In the genomic region with DNA sequence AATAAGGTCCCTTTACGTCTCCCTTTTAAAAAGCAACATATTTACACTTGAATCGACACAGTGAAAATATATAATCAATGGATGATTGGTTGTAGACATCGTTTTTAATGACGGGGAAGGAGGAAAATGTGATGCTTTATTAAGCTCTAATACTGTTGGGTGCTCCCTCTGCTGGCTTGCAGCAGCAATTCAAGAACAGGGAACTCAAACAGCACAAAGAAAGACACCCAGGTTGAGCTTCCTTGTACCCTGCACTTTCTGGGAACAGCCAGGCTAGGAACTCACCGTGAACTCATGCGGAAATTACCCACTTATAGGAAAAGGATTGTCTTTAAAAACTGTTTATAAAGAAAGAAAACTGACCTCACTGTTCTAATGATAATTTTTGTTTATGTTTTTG, we compare ENCODE assay signal across 8 mouse cellular contexts.
DNase-seq lines count a peak whose midpoint lies in the region; ATAC-seq lines count a peak whose summit lies in the region.

No protein-coding gene starts in this region.

- 20% methylated on average over 6 of the region's 6 CpGs for WGBS in embryonic facial prominence, embryonic 11.5 days
- WGBS in hindbrain, embryonic 14.5 days, result 19% methylated on average over 6 of the region's 6 CpGs
- 27% methylated on average over 6 of the region's 6 CpGs for WGBS in limb, embryonic 12.5 days

- no peak overlapping the region for H3K4me2 ChIP-seq in embryonic facial prominence, embryonic 11.5 days (ENCODE audit: low read depth, low read length)
- H3K4me2 ChIP-seq in hindbrain, embryonic 14.5 days (replicated peaks), result 0 out of 2 replicates have a peak overlapping the region, but pooled peaks have one; percentile 10
- no peak overlapping the region for H3K4me2 ChIP-seq in limb, embryonic 12.5 days

- no peak for ATAC-seq in embryonic facial prominence, embryonic 11.5 days (replicated peaks; ENCODE audit: insufficient number of reproducible peaks, low FRiP score, low TSS enrichment, low read depth)
- peak; percentile 76; the same call in 1 of the 2 replicates for ATAC-seq in hindbrain, embryonic 14.5 days (ENCODE audit: low FRiP score)
- 0 out of 2 replicates have a peak, but pooled peaks have one; percentile 52 for ATAC-seq in limb, embryonic 12.5 days (ENCODE audit: insufficient number of reproducible peaks, insufficient read depth, low FRiP score, low TSS enrichment, low read depth)

- no peaks in the 10 kb centered on the region for H3K4me1 ChIP-seq in embryonic facial prominence, embryonic 11.5 days (ENCODE audit: control insufficient read depth, insufficient read depth, low read length)
- peaks cover 17% of the 10 kb centered on the region for H3K4me1 ChIP-seq in hindbrain, embryonic 14.5 days (replicated peaks; ENCODE audit: control insufficient read depth, insufficient read depth, low read length)
- peaks cover 14% of the 10 kb centered on the region for H3K4me1 ChIP-seq in limb, embryonic 12.5 days (replicated peaks)

- DNase-seq in right cerebral cortex, adult 18-20 months, result peak; percentile 37
- no peak for DNase-seq in right cerebral cortex, postnatal 25 days
- peak; percentile 7 for DNase-seq in WW6 (ENCODE audit: low read depth, low spot score)
- peak; percentile 72 for DNase-seq in embryonic facial prominence, embryonic 11.5 days (ENCODE audit: low spot score)
- DNase-seq in hindbrain, embryonic 14.5 days (ENCODE audit: low spot score), result peak; percentile 77
- peak; percentile 54 for DNase-seq in naive thymus-derived CD4-positive, alpha-beta T cell, adult 2 months (ENCODE audit: low read depth)
- DNase-seq in urinary bladder, adult 2 months (ENCODE audit: low spot score), result no peak

- no peak overlapping the region for H3K4me3 ChIP-seq in embryonic facial prominence, embryonic 11.5 days (ENCODE audit: low read depth, low read length)
- no peak overlapping the region for H3K4me3 ChIP-seq in hindbrain, embryonic 14.5 days (replicated peaks; ENCODE audit: low read length)
- H3K4me3 ChIP-seq in limb, embryonic 12.5 days (replicated peaks), result no peak overlapping the region

- no peaks in the 10 kb centered on the region for H3K36me3 ChIP-seq in embryonic facial prominence, embryonic 11.5 days (replicated peaks; ENCODE audit: control insufficient read depth, insufficient read depth, low read depth, low read length)
- no peaks in the 10 kb centered on the region for H3K36me3 ChIP-seq in hindbrain, embryonic 14.5 days (replicated peaks; ENCODE audit: control insufficient read depth, insufficient read depth)
- no peaks in the 10 kb centered on the region for H3K36me3 ChIP-seq in limb, embryonic 12.5 days

- no peaks in the 10 kb centered on the region for H3K9me3 ChIP-seq in embryonic facial prominence, embryonic 11.5 days (replicated peaks; ENCODE audit: control insufficient read depth, low read length)
- no peaks in the 10 kb centered on the region for H3K9me3 ChIP-seq in hindbrain, embryonic 14.5 days (ENCODE audit: control insufficient read depth, low read length)
- no peaks in the 10 kb centered on the region for H3K9me3 ChIP-seq in limb, embryonic 12.5 days

- H3K27me3 ChIP-seq in embryonic facial prominence, embryonic 11.5 days (ENCODE audit: control insufficient read depth, insufficient read depth, low read length), result no peaks in the 10 kb centered on the region
- H3K27me3 ChIP-seq in hindbrain, embryonic 14.5 days (ENCODE audit: control insufficient read depth, insufficient read depth, low read length), result no peaks in the 10 kb centered on the region
- no peaks in the 10 kb centered on the region for H3K27me3 ChIP-seq in limb, embryonic 12.5 days

- peak overlapping the region; percentile 47 for H3K27ac ChIP-seq in embryonic facial prominence, embryonic 11.5 days (replicated peaks; ENCODE audit: low read depth, low read length)
- no peak overlapping the region for H3K27ac ChIP-seq in hindbrain, embryonic 14.5 days
- peak overlapping the region; percentile 76; the same call in 1 of the 2 replicates for H3K27ac ChIP-seq in limb, embryonic 12.5 days

- no peak overlapping the region for H3K9ac ChIP-seq in embryonic facial prominence, embryonic 11.5 days (replicated peaks; ENCODE audit: low read length)
- no peak overlapping the region; the same call in 1 of the 2 replicates for H3K9ac ChIP-seq in hindbrain, embryonic 14.5 days
- no peak overlapping the region for H3K9ac ChIP-seq in limb, embryonic 12.5 days (replicated peaks)

Comparison
In these comparisons a context has a peak if more than half of its experiments do, and no peak if none do; other contexts are left out.
1. DNase-seq: peak in right cerebral cortex, adult 18-20 months (single experiment), WW6 (single experiment), embryonic facial prominence, embryonic 11.5 days (single experiment), hindbrain, embryonic 14.5 days (single experiment) and naive thymus-derived CD4-positive, alpha-beta T cell, adult 2 months (single experiment); none in right cerebral cortex, postnatal 25 days (single experiment) and urinary bladder, adult 2 months (single experiment).